In the genomic region with DNA sequence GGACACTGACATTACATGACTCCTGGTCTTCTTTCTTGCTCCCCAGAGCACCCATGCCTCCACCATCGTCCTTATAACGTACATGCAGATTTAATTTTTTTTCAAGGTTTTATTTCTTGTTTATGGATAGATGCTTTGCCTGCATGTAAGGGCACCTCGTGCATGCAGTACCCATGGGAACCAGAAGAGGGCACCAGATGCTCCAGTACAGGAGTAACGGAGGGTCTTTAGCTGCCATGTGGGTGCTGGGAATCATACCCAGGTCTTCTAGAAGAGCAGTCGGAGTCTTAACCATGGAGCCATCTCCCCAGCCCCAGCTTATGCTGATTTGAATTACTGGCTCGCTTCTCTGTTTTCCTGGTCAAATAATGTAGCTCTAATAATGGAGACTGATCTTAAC, we compare ENCODE assay signal across 19 mouse cellular contexts. TPM values are rescaled to one million over a fixed set of nuclear protein-coding genes. Genes with fewer than 3 reads are reported as not detected.
DNase-seq lines count a peak whose midpoint lies in the region; ATAC-seq and TF ChIP-seq lines count a peak whose summit lies in the region.
"Had no signal": no experiment of that assay in that cellular context is flagged by ENCODE, and none has a peak within 500 bp of the region (broad histone marks: within the 10 kb centered on the region; RNA-seq: fewer than 3 reads in every experiment).

No protein-coding gene starts in this region.

- H3K4me1 ChIP-seq in hindbrain, postnatal 0 days (ENCODE audit: insufficient read depth, low read length) = no peaks in the 10 kb centered on the region
- H3K4me1 ChIP-seq in hindbrain, embryonic 13.5 days (replicated peaks) = peaks cover 17% of the 10 kb centered on the region
- no peaks in the 10 kb centered on the region for H3K4me1 ChIP-seq in thymus, adult 2 months (replicated peaks; ENCODE audit: control insufficient read depth, insufficient read depth, low read length)
- no peaks in the 10 kb centered on the region for H3K4me1 ChIP-seq in bone marrow macrophage, adult 2 months (ENCODE audit: control insufficient read depth, insufficient read depth, low read length)
- H3K4me1 ChIP-seq: embryonic facial prominence, embryonic 12.5 days had no signal

- 96% methylated on average over 6 of the region's 6 CpGs for WGBS in hindbrain, postnatal 0 days
- 97% methylated on average over 6 of the region's 6 CpGs for WGBS in hindbrain, embryonic 13.5 days
- 98% methylated on average over 6 of the region's 6 CpGs for WGBS in thymus, adult 2 months

- TF ChIP-seq POLR2A in thymus, adult 2 months (IDR thresholded peaks at IDR 0.05; ENCODE audit: control insufficient read depth, extremely low read depth, insufficient read depth, low read length, poor library complexity) = no peak
- no peak for TF ChIP-seq POLR2A in bone marrow macrophage, adult 2 months (IDR thresholded peaks at IDR 0.05; ENCODE audit: borderline replicate concordance, low read depth, low read length)

- H3K36me3 ChIP-seq in hindbrain, postnatal 0 days (ENCODE audit: insufficient read depth, low read length) = no peaks in the 10 kb centered on the region
- H3K36me3 ChIP-seq in hindbrain, embryonic 13.5 days = no peaks in the 10 kb centered on the region
- no peaks in the 10 kb centered on the region for H3K36me3 ChIP-seq in thymus, adult 2 months (ENCODE audit: control insufficient read depth, insufficient read depth, low read length)
- H3K36me3 ChIP-seq: embryonic facial prominence, embryonic 12.5 days; G1E; limb, embryonic 15.5 days; midbrain, embryonic 13.5 days had no signal

- no peak overlapping the region for H3K9ac ChIP-seq in hindbrain, postnatal 0 days (replicated peaks; ENCODE audit: low read length)
- H3K9ac ChIP-seq in hindbrain, embryonic 13.5 days = no peak overlapping the region
- H3K9ac ChIP-seq: embryonic facial prominence, embryonic 12.5 days; limb, embryonic 15.5 days; midbrain, embryonic 13.5 days had no signal

- no peak overlapping the region for H3K4me2 ChIP-seq in hindbrain, postnatal 0 days (ENCODE audit: low read depth, low read length)
- H3K4me2 ChIP-seq in hindbrain, embryonic 13.5 days = no peak overlapping the region
- H3K4me2 ChIP-seq: embryonic facial prominence, embryonic 12.5 days; limb, embryonic 15.5 days; midbrain, embryonic 13.5 days had no signal

- no peak overlapping the region for H3K27ac ChIP-seq in hindbrain, postnatal 0 days
- H3K27ac ChIP-seq in hindbrain, embryonic 13.5 days = no peak overlapping the region
- no peak overlapping the region for H3K27ac ChIP-seq in thymus, adult 2 months (ENCODE audit: control insufficient read depth, insufficient read depth, low read length)
- H3K27ac ChIP-seq in bone marrow macrophage, adult 2 months (ENCODE audit: insufficient read depth, low read depth, low read length) = no peak overlapping the region
- H3K27ac ChIP-seq: embryonic facial prominence, embryonic 12.5 days; limb, embryonic 15.5 days; midbrain, embryonic 13.5 days had no signal

- no peak overlapping the region for H3K4me3 ChIP-seq in hindbrain, postnatal 0 days (ENCODE audit: low read length)
- H3K4me3 ChIP-seq in hindbrain, embryonic 13.5 days = no peak overlapping the region
- H3K4me3 ChIP-seq in thymus, adult 2 months (ENCODE audit: control insufficient read depth, insufficient read depth, low read length) = no peak overlapping the region
- no peak overlapping the region for H3K4me3 ChIP-seq in bone marrow macrophage, adult 2 months (ENCODE audit: insufficient read depth, low read length)
- H3K4me3 ChIP-seq: embryonic facial prominence, embryonic 12.5 days; limb, embryonic 15.5 days; midbrain, embryonic 13.5 days had no signal

- DNase-seq in hindbrain, postnatal 0 days (ENCODE audit: low spot score) = no peak
- DNase-seq in thymus, adult 2 months = peak; percentile 33
- DNase-seq in thymus, postnatal 10 days (ENCODE audit: low spot score in 2 of 2) = no peak
- peak; percentile 59 for DNase-seq in testis, postnatal 10 days (ENCODE audit: low spot score)
- no peak for DNase-seq in adrenal gland, adult 8-10 months
- no peak for DNase-seq in adrenal gland, postnatal 4 days (ENCODE audit: low spot score in 2 of 2)
- DNase-seq: adrenal gland, postnatal 10 days; cerebellum, adult 18-20 months; heart, postnatal 36 days; kidney, adult 9 months had no signal

- H3K9me3 ChIP-seq in hindbrain, postnatal 0 days (ENCODE audit: low read length) = no peaks in the 10 kb centered on the region
- no peaks in the 10 kb centered on the region for H3K9me3 ChIP-seq in hindbrain, embryonic 13.5 days
- H3K9me3 ChIP-seq: embryonic facial prominence, embryonic 12.5 days; limb, embryonic 15.5 days had no signal

- TF ChIP-seq CTCF in hindbrain, postnatal 0 days (IDR thresholded peaks at IDR 0.05; ENCODE audit: low read depth) = peak; percentile 60
- TF ChIP-seq CTCF in thymus, adult 2 months (IDR thresholded peaks at IDR 0.05; ENCODE audit: borderline replicate concordance, control insufficient read depth, extremely low read depth, insufficient read depth, low read length, poor library complexity) = no peak; the same call in 1 of the 2 replicates
- peak; percentile 13; the same call in 1 of the 2 replicates for TF ChIP-seq CTCF in bone marrow macrophage, adult 2 months (IDR thresholded peaks at IDR 0.05; ENCODE audit: low read depth, low read length)

- no peak for ATAC-seq in hindbrain, postnatal 0 days
- no peak for ATAC-seq in hindbrain, embryonic 13.5 days (ENCODE audit: low FRiP score)
- ATAC-seq: forebrain, embryonic 14.5 days; midbrain, embryonic 13.5 days had no signal

- no peaks in the 10 kb centered on the region for H3K27me3 ChIP-seq in hindbrain, postnatal 0 days (ENCODE audit: insufficient read depth, low read length)
- no peaks in the 10 kb centered on the region for H3K27me3 ChIP-seq in hindbrain, embryonic 13.5 days
- no peaks in the 10 kb centered on the region for H3K27me3 ChIP-seq in thymus, adult 2 months (ENCODE audit: control insufficient read depth, insufficient read depth, low read length)
- H3K27me3 ChIP-seq: embryonic facial prominence, embryonic 12.5 days; limb, embryonic 15.5 days; midbrain, embryonic 13.5 days had no signal

RNA-seq across cellular contexts. Expression of gene Katnal1, which starts 13.2 kb away (rescaled TPM):
- total RNA-seq in hindbrain, postnatal 0 days (2014; rRNA removed) = 33.7 and 34.3 TPM in 2 replicates
- polyA plus RNA-seq in hindbrain, postnatal 0 days (2015; fragmentation: Nextera tagmentation; extraction: Ambion mirVana) = 23.8 and 28.1 TPM in 2 replicates
- 33.4 and 34.4 TPM in 2 replicates for polyA plus RNA-seq in hindbrain, embryonic 13.5 days (2015; fragmentation: Nextera tagmentation; extraction: Ambion mirVana)
- polyA plus RNA-seq in thymus, adult 2 months (2012; rRNA removed) = 5.6 and 6.3 TPM in 2 replicates
- 7.1 and 7.7 TPM in 2 replicates for polyA plus RNA-seq in bone marrow macrophage, adult 2 months (2012; ENCODE audit: insufficient read depth, insufficient read length, missing spikeins)
- 10 to 100 TPM in 3 of 4 experiments, 1 to 10 TPM in 1; 9.6 to 19.8 (median 13.2) TPM for total RNA-seq in adrenal gland, adult 8-10 months (2022)
- 10 to 100 TPM; 10.1 to 12.8 TPM for total RNA-seq in adrenal gland, postnatal 4 days (2021)
- polyA plus RNA-seq: G1E had no signal

RNA-seq across cellular contexts. Expression of gene Gm42791, which starts 52.6 kb away (rescaled TPM):
- total RNA-seq in hindbrain, postnatal 0 days (2014; rRNA removed) = not detected in 2 replicates
- polyA plus RNA-seq in hindbrain, postnatal 0 days (2015; fragmentation: Nextera tagmentation; extraction: Ambion mirVana) = 1.6 and 6.1 TPM in 2 replicates
- polyA plus RNA-seq in hindbrain, embryonic 13.5 days (2015; fragmentation: Nextera tagmentation; extraction: Ambion mirVana) = 5.4 and 6.6 TPM in 2 replicates
- not detected in 2 replicates for polyA plus RNA-seq in thymus, adult 2 months (2012; rRNA removed)
- 0.78 TPM in 1 of 2 replicates, not detected in the other for polyA plus RNA-seq in bone marrow macrophage, adult 2 months (2012; ENCODE audit: insufficient read depth, insufficient read length, missing spikeins)
- 1 to 10 TPM; 1.7 to 6.9 (median 5.2) TPM for total RNA-seq in adrenal gland, adult 8-10 months (2022)
- 1 to 10 TPM; 4.3 to 6.5 TPM for total RNA-seq in adrenal gland, postnatal 4 days (2021)
- total RNA-seq: G1E had no signal
- polyA plus RNA-seq: forebrain, embryonic 14.5 days; G1E; gonadal fat pad, adult 2 months; neural tube, embryonic 14.5 days had no signal

Comparison
In these comparisons a context has a peak if more than half of its experiments do, and no peak if none do; other contexts are left out.
1. DNase-seq: peak in thymus, adult 2 months (single experiment) and testis, postnatal 10 days (single experiment); none in hindbrain, postnatal 0 days (single experiment), thymus, postnatal 10 days (0 of 2), adrenal gland, adult 8-10 months (single experiment) and adrenal gland, postnatal 4 days (0 of 2).